Mouse (Mus musculus) left cerebral cortex, adult 9 months (tissue): ENCODE measurements around the gene Serpinf1.
"Not testable (repeated sequence)": the region's sequence is repeated elsewhere in the genome, so short reads cannot be mapped to it uniquely, and the experiment has no call there.

Source experiments
- DNase-seq, 2 experiments: peaks; one replicate each; pipeline ENCODE4 v3.0.0; 2022; ENCODE audit warnings: low spot score in 2 of 2

Gene Serpinf1

DNA sequence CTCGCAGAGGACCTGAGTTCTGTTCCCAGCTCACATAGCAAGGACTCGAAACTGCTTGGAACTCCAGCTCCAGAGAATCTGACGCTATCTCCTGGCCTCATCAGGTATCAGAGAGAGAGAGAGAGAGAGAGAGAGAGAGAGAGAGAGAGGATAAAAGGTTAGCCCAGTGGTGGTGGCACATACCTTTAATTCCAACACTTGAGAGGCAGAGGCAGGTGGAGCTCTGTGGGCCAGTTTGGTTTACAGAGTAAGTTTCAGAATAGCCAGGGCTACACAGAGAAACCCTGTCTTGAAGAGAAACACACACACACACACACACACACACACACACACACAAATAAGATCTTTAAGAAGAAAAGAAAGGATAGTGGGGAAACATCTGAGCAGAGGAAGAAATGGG is 590 bp upstream of the Serpinf1 start:
- no peak for DNase-seq

DNA sequence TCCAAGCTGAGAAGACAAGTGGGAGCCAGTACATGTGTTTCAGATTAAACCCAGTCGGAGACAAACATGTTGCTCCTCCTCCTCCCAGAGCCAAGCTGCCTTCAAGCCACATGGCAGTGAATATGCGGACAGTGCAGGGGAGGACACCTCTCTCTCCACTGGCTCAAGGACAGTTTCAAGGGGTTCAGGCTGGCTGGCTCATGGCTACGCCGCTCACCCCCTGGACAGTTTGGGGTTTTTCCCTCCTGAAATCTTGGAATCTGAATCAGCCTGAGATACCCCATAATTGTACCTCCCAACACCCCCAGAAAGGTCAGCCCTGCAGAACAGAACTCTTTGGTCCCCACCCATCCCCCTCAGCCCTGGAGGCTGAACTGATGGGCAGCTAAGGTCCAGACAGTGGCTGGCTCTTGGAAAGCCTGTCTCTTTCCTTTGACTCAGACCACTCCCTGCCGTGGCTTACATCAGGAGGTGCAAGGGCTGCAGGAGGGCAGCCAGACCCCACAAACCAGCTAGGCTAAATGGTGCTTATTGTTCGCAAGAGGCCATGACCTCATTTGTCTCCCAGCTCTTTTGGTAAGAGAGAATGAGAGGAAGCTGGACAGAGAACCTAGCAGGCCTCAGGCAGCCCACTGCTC is 1.0 kb downstream of the Serpinf1 start:
- no peak for DNase-seq

DNA sequence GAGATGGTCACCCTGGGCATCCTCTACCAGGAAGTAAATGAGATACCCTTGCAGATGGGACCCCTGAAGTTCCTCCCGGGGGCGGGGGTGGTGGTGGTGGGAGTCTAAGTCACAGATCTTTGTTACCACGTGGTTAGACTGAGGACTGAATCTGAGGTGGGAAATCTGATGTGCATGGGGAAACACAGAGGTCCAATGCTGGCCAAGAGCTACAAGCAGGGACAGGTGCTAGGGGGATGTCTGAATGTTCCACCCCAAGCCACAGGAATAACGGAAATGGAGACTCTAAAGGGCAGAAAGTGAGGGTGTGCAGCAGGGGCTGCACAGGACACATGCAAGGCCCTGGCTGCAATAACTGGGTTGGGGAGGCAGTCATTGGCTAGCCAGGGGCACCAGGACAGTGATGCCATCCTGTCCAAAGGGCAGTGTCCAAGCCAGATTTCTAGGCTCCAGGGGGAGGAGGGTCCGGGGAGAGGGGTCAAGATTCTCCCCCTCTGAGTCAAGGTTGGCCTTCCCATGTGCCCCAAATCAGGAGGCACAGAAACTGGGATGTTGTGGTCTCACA is 1.6 kb downstream of the Serpinf1 start:
- no peak for DNase-seq

DNA sequence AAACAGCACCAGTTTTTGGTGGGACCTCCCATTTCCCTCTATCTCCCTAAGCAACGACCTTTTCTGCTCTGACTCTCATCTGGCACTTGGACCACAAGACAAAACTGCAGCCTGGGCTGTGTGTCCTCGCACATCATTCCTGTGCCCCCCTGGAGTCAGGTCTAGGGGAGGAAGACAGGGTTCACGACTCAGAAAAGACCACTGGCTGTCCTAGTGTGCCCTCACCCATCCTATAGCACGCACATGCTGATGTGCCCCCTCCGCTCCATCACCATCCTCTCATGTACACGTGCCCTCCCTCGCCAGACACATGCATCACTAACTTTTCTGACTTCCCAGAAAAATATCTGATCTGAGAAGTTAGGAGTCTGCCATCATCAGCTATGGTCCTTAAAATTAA is 2.5 kb downstream of the Serpinf1 start:
- no peak for DNase-seq

DNA sequence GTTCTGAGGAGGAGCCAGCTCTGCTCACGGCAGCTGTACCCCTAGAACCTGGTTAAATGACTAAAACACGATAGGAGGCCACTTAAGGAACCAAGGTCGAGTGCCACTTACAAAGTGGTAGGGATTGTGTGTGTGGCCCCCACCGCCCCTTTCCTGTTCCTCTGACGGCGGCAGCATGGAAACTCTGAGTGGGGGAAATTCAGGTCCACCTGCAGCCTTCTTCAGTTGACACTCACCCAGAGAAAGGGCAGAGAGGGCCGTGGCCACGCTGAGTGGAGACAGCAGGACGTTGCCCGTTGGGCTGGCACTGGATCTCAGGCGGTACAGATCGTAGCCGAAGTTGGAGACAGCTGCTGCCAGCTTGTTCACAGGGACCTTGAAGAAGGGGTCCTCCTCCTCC is 6.5 kb downstream of the Serpinf1 start:
- DNase-seq: no peak

DNA sequence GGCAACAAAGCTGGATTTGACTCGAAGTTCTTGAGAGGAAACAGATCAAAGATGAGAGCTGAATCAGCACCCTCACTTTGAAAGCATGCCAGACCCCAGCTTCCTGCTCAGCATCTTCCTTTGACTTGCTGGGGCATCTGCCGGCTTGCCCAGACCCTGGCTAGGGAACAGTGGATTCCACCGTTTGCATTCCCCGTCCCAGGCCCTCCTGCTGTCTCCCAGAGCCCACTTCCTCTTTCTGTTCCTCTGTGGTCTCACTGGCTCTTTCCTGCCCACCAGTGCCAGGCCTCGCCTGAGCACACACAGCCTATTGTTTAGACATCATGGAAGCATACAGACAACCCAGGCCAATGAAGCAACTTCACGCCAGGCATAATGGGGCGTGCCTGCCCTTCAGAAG is 7.4 kb downstream of the Serpinf1 start:
- DNase-seq: peak in 1 of 2 experiments; percentile 19

DNA sequence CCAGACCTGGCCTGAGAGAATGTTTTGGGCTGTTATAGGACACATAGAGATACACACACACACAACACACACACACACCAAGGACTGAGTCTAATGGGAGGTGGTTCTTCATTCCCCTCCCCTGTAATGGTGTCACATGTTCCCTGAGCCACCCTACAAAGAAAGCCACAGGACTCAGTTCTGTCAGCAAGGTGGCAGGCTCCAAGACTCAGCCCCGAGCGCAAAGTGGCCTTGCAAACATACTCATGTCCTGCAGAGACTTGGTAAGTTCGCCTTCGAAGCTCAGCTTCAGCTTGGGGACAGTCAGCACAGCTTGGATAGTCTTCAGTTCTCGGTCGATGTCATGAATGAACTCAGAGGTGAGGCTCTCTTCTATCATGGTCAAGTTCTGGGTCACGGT is 11.9 kb downstream of the Serpinf1 start:
- no peak for DNase-seq

DNA sequence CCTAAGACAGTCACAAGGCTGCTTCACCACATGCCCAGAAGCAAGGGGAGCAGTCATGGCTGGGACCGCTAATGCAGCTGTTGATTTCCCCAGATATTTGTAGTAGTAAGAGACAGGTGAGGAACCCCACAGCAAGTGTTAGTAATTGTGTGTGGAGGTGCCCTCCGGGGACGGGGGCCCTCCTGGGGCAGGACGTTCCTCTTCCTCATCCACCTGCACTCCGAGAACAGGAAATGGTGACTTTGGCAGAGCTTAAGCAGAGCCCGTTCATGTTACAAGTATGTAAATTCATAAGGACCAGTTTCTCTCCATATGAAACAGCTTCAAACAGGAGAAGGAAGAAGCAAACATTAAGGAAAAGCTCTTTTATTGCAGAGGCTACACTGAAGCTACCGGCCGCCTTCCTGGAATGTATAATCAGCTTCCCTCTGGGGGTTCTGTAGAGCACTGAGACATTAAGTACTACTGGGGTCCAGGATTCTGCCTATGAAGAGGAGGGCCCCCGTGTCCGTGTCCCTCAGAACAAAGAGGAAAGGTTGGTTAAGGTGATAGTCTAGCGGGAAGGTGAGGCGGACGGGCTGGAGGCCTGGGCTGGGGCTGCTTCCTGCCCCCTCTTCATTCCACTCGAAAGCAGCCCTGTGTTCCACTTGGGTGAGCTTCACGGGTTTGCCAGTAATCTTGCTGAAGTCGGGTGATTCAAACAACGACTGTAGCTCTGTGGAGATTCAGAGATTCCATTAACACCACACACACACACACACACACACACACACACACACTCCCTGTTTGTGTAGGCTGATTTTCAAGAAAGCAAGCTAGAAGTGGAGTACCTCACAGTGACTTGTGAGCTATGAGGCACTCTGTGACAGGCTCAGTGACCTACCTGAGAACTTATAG is 12.6 kb downstream of the Serpinf1 start:
- DNase-seq: no peak

DNA sequence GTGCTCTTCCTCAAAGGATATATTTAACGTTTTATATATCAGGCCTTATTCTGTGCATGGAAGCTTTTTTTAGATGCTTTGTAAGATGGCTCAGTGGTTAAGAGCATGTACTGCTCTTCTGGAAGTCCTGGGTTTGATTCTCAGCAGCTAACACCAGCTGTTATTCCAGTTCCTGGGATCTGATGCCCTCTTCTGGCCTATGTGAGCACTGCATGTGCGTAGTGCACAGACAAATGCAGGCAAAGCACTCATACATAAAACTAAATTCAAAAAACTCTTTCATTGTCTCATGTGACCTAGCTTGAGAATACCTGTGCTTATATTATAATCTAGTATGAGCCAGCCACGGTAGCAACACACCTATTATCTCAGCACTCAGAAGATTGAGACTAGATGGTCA is 15.6 kb downstream of the Serpinf1 start:
- peak in 1 of 2 experiments; percentile 31 for DNase-seq

DNA sequence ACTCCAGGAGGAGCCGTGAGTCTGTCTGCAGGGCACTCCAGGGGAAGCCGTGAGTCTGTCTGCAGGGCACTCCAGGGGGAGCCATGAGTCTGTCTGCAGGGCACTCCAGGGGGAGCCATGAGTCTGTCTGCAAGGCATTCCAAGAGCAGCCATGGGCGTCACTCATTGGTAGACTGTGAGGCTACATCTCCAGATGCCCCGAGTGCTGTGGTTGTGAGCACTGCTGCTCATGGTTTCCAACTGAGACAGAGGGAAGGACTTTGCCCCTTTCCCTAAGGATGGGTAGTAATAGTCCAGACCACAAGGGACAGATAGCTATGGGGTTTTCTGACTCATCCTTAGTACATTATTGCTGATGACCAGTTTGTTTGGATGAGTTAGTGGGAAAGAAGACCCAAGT is 16.4 kb downstream of the Serpinf1 start:
- DNase-seq: no peak

DNA sequence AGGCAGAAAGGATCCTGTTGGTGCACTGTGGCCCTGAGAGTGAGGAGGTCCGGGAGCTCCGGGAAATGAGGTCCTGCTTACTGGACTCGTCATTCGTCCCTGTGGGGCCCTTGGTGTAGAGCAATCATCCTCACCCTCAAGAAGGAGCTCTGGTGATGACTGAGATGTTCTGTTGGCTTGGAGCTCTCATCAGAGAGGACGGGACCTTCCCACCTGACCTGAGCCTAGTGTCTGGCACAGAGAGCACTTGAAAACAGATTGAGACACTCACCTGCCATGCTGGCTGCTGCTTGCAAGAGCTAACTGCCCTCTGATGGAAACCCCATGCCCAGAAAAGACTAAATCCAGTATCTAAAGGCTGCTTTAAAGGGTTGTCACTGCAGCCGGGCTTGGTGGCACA is 17.7 kb downstream of the Serpinf1 start:
- no peak for DNase-seq

DNA sequence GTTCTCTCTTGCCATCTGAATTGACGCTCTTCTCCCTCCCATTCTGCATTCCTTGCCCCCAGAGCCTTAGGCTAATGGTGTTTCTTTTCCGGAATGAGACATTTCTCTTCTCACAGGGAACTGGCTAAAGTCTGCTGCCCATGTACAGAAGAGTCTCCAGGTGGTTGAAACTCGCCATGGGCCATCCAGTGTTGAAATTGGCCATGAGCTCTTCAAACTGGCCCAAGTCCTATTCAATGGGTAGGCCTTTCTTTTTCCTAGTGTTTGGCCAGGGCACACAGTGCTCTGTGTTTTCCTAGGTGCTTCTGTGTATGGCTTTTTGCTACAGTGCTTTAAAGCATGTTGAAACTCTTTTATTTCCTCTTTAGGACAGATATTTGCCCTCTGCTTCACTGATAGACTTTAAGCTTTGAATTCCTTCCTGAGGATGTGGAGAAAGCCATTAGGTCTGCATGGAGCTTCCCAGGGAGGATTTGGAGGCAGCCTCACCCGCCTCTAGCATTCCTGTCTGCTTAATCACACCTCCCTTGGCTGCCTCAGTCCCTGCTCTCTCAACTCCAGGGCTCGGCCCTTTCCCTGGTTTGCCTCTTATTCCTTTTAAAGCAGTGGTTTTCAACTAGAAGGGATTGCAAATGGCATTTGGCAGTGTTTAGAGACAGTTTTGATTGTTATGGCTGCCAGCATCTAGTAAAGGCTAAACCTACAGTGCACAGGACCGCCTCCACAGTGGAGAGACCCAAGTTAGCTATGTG is 19.0 kb downstream of the Serpinf1 start:
- DNase-seq: no peak

DNA sequence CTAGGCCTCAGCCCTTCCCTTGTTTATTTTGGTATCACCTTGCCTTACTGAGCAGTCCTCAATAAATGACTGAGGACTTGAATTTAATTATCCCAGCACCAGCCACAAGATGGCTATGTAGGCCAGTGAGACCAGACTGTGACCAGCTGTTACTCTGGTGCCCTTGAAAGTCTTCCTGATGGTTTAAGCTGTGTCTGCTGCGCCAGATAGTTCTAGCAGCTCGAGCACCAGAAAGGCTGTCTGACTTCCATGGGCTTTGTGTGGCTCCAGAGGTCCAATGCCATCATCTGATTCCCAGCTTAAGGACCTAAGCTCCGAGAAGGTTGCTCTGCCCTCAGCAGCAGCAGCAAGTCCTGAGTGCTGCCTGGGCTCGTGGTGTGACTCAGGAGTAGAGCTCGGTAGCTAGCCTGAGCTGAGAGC is 20.2 kb downstream of the Serpinf1 start:
- DNase-seq: peak in 1 of 2 experiments; percentile 62

DNA sequence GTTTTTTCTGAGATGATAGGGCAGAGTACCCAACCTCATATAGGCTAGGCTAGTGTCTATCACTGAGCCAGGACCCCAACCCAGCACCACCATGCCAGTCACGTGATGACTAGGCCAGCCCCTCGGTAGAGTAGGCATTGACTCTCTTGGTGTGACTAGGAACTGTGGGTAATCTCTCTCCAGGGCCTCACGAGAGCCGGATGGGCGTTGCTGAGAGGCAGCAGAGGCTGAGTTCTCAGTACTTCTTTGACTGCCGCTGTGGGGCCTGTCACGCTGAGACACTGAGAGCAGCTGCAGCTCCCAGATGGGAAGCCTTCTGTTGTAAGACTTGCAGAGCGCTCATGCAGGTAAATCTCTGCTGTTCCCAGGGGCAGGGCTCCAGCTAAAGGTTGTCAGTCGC is 22.4 kb downstream of the Serpinf1 start:
- peak in 1 of 2 experiments; percentile 45 for DNase-seq

DNA sequence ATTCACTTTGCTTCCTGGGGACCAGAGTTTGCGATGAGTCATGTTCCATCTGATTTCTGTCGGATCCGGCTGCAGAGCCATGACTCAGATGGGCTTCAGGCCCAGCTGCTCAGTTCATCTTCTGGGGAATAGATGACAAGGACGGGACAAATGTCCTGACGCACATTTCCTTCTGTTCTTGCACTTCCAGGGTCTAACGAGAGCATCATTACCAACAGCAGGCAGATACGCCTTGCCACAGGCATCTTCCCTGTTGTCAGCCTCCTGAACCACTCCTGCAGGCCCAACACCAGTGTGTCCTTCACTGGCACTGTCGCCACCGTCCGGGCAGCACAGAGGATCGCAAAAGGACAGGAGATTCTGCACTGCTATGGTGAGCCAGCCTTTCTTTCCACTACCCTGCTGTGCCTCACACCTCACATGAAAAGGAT is 23.1 kb downstream of the Serpinf1 start:
- peak in 1 of 2 experiments; percentile 57 for DNase-seq

DNA sequence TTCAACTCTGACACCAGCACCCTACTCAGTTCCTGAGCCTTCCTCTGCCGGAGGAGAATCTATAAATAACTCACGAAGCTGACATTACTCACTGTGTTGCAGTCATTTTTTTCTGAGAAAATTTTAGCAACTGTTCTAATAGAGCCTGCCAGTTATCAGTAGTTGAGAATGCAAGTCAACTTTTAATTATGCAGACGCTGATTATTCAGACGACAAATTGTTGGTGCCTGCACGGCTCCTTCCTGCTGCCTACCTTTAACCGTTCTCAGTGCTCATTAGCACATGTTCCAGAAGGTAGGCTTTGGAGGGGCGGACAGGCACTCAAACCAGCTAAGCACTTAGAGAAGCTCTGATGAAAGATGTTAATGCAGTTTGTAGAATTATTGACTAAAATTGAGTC is 25.0 kb downstream of the Serpinf1 start:
- peak in 1 of 2 experiments; percentile 21 for DNase-seq

DNA sequence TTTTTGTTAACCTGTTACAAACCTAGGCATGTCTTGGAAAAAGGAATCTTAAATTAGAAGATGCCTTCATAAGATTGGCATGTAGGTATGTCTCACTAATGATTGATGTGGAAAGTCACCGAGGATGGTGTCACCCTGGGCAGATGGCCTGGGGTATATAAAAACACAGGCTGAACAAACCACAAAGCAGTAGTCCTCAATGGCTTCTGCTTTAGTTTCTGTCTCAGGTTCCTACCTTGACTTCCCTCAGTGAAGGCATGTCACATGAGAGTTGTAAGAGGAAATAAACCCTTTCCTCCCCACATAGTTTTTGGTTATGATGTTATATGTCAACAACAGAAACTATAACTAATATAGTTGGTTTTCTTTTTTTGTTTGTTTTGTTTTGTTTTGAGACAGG is 26.9 kb downstream of the Serpinf1 start:
- no peak for DNase-seq

DNA sequence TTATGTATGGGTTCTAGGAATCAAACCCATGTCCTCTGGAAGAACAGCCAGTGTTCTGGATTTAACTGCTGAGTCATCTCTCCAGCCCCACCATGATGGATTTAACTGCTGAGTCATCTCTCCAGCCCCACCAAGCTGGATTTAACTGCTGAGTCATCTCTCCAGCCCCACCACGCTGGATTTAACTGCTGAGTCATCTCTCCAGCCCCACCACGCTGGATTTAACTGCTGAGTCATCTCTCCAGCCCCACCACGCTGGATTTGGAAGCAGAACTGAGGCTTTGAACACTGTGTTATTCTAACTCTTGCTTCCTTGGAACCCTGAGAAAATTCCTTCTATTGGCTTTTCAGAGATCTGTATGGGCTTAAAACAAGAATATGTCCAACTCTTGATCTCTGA is 39.0 kb downstream of the Serpinf1 start:
- DNase-seq: not testable (repeated sequence)

DNA sequence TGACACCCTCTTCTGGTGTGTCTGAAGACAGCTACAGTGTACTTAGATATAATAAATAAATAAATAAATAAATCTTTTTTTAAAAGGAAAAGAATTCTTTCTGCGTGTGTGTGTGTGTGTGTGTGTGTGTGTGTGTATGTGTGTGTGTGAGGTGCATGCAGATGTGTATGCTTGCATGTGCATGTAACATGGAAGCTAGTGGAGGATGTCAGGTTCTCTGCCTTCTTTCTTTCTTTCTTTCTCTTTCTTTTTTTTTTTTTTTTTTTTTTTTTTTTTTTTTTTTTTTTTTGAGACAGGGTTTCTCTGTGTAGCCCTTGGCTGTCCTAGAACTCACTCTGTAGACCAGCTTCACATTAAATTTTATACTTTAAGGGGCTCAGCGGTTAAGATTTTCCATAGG is 43.7 kb downstream of the Serpinf1 start:
- DNase-seq: not testable (repeated sequence)

DNA sequence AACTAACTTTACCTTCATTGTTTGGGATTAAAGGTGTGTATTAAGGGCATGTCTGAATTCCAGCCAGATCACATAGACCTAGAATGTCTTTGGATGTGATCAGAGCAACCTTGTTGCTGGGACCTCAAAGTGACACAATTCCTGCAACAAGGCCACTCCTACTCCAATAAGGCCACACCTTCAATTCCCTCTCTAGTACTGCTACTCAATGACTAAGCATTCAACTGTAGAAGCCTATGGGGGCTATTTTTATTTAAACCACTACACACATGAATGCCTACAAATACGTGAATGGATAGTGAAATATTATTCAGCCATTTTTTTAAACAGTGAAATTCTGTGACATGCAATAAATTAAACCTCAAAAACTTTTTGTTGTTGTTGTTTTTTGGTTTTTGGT is 45.4 kb downstream of the Serpinf1 start:
- DNase-seq: no peak
